Mouse (Mus musculus) gastrocnemius, adult 8-10 months (tissue): ENCODE data around the gene Mrpl17. TPM values are rescaled to one million over a fixed set of nuclear protein-coding genes. Genes with fewer than 3 reads are reported as not detected.

Experiments used
- DNase-seq, 2 experiments: peaks; one replicate each; pipeline ENCODE4 v3.0.0; 2022; ENCODE audit warnings: low spot score in 2 of 2
- total RNA-seq, 4 experiments: library from RNA; stranded (reverse); gene quantifications; 2 replicates each; pipeline ENCODE4 v1.2.4; 2022

The Mrpl17 gene
- total RNA-seq, 4 experiments from 2014 or later = 108 to 123 (median 112) TPM

DNA sequence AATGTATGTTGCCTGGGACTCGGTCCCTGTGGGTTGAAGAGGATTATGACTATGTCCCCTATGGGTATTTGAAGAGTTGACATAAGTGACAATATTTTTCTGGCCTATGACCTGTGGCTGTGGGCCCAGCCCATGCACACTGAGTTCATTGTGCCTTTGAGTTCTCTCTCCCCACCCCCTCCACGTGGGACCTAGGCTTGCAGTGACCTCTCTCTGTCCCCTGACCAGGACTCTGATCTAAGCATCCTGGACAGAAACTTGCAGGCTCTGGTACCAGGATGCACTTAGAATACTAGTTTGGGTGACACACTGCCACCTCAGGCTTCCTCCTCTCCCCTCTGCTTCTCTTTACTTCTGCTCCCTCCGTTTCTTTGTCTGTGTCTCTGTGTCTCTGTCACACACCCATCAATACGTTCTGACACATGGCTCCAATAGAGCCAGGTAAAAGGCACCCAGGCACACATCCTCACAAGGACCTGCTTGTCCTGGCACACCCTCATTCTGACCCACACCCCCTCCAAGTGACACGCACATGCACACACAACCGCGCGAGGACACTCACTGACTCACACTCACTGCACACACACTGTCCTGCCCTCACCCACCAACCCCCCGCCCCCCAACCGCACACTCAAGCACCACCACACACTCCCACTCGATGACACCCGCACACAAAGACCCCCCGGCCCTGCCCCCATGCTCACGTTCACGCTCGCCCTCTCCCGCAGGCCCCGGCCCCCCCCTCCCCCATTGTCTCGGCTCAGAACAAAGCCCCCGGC is 24.2 kb downstream of the Mrpl17 start:
- no peak for DNase-seq

DNA sequence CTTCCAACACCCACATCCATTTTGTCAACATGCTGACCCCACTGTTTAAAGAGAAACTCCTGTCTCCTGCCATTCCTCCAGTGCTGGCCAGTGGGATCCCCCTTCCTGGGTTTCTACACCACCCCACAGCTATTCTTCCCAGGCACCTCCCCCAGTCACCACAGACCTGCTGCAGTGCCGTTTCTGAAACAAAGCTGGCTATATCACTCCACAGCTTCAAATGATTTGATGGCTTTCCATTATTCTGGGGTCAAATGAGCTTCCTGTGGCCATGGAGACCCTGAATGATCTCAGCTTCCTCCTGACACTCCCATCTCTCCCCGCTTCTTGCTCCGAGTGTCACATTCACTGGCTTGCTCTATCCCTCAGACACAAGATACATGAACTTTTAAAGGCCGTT is 26.3 kb downstream of the Mrpl17 start:
- DNase-seq = no peak

DNA sequence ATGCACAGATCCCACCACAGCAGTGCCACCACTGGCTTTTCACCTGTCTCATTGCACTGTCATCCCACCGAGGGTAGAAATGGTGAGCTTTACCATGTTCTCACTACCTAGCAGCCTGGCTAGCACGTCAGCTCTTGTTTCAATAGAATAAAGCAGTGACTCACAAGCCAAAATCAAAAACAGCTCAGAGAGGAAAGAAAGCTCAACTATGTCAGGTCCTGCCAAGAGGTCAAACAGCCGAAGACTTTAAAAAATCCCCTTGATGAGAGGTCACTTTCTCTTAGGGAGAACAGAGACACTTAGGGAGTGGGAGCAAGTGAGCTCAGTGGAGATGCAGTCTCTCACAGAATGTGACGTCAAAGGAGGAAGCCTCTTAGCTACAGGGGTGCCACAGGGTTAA is 27.0 kb downstream of the Mrpl17 start:
- no peak for DNase-seq

GRCm38 (mm10) chr7:105778553-105779265 is 32.2 kb downstream of the Mrpl17 start:
- no peak for DNase-seq

DNA sequence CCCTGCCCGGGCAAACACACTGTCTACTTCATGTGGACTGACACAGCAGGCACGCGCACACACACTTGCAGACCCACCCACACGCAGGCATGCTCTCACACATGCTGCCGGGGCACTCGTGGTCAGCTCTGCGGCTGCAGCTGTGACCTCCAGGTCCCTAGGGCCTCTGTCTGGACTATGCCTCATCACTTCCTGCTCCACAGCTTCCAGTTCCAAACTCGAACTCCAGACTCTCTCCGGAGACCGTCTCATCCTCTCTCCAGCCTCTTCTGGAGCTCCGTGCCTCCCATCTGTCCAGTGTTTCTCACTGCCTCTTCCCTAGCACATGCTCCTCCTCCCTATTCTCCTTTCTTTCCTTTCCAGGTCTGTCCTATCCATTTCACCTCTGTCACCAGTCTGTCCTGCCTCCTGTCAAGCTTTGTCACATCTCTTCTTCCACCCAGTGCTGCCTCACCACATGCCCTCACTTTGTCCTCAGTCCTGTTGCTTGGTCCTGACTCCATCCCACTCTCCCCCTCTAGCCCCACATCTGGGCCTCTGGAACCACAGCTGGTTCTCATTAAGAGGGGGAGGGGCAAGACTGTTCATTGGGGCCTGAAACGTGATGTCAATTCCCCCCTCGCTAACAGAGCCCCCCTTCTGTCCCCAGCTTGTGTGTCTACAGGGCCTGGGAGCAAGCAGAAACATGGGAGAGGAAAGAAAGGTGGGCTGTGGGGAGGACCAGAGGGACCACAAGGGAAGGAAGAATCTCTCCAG is 32.9 kb downstream of the Mrpl17 start:
- peak; percentile 66 to 80 for DNase-seq

GRCm38 (mm10) chr7:105777316-105777715 is 33.6 kb downstream of the Mrpl17 start:
- DNase-seq = no peak

DNA sequence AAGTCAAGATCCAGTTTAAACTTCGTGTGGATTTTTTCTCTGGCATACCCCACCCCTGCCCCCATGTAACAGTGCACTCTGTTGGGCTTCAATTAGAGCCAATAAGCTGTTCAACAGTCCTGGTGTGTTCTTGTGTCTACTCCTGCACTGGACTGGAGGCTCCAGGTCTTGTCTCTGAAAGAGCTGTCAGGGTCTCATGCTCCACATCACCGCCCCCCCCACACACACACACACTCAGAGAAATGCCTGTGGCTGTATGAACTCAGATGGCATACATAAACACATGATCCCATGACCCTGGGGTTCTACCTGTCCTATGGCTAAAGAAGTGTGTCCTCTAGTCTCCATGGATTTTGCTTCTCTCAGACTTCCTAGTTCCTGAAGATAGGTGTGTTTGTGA is 34.9 kb downstream of the Mrpl17 start:
- no peak for DNase-seq

DNA sequence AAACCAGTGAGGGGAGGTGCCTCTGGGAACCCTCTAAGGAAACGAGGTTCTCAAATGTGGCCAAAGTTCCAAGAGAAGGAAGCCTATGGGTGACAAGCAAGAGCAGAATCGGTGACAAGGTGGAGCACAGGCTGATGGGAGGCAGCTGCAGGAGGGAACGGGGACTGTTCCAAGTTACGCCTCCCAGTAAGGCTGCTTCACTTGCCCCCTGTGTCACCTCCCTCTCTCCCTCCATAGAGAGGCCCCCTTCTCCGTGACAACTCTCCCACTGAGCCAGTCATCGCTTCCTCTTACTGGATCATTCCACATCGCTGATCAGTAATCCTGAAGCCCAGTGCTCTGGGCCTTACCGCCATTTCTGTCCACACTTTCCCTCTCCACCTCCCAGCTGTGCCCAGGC is 36.2 kb downstream of the Mrpl17 start:
- no peak for DNase-seq

DNA sequence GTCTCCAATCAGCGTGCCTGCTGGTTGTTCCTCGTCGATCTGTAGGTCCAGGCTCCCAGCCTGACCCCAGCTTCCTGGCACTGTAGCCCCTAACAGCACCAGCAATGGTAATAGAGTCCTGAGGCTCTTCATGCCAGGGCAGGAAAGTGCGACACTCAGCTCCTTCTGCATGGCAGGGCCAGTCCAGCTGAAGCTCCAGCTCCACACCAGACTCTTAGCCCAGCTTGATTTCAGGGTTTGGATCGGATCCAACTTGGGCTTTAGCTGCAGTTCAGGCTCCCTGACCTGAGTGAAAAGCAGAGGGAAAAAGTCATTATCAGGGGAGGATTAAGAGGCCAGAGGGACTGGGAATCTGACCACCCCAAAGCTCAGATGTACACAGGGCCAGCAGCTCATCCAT is 37.9 kb downstream of the Mrpl17 start:
- DNase-seq = no peak

DNA sequence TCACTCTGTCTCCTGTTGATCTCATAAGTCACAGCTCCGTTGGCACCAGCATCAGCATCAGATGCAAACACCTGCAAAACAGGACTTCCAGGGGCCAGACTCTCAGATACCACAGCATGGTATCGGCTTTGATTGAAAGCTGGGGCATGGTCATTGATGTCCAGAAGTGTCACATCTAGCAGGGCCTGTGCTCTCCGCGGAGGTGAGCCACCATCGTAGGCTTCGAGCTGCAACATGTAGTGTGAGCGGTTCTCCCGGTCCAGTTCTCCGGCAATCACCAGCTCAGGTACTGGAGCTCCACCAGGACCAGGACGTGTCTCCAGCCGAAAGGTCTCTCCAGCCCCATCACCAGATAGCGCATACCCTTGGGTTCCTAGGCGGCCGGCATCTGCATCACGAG is 38.6 kb downstream of the Mrpl17 start:
- DNase-seq = no peak

- peak; percentile 25 to 46 for DNase-seq
These were observed 40.9 kb downstream of the Mrpl17 start for GRCm38 (mm10) chr7:105769959-105770358.

DNA sequence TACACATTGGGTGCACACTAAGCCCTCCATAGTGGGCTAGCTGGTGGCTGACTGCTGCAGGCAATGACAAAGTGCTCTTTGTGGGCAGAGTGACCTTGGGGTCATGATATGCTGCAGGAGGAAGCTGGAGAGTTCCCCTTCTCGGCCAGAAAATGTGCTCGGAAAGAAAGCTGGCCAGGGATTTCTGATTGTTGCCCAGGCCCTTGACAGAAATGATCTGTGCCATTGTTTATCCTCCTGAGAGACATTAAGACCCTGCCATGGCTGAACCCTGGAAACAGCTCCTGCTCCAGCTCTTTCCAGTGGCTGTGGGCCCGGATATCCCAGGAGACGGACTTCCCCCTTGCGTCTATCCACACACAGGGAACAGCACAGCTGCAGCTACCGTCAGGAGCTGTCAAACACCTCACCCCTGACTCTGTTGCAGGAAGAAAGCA is 43.2 kb downstream of the Mrpl17 start:
- no peak for DNase-seq

GRCm38 (mm10) chr7:105764331-105764730 is 46.6 kb downstream of the Mrpl17 start:
- DNase-seq = no peak

- no peak for DNase-seq
These were observed 48.2 kb downstream of the Mrpl17 start for GRCm38 (mm10) chr7:105762517-105763270.

DNA sequence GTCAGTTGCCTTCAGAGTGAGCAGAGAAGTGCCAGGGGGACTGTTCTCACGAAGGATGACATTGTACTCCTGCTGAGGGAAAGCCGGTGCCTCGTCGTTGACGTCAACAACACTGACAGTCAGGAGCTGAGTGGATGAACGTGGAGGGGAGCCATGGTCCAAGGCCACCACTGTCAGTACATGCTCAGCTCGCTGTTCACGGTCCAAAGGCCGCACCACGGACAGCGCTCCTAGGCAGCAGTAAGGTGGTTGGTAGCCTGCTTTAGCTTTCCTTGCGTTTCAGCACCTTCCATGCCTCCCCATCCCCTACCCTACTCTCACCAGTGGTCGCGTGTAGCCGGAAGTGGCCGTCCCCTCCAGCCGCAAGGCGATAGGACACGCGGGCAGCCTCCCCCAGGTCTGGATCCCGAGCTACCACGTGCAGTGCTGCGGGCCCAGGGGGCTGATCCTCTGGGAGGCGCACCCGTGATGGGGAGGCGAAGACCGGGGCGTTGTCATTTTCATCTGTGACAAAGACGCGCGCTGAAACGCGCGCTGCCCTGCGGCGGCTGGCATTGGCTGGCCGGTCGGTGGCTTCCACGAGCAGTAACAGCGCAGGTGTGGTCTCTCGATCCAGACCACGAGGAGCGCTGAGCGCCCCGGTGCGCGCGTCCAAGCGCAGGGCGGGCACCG is 49.0 kb downstream of the Mrpl17 start:
- no peak for DNase-seq

DNA sequence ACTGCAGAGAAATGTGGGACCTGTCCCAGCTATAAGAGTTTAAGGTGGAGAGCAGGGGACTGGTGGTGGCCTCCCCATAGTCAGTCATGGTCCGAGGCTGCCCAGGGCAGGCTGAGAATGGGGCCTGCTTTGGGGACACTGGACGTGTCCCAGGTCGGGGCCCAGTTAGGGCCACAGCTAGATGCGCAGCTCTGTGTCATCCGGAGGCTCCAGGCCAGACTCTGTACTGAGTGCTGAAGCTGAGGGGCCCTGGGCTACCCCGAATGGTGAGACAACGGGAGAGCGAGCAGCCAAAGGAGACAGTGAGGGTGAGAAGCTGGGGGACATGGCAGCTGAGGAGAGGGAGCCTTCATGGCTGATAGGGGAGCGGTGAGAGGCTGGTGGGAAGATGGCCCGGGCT is 57.6 kb downstream of the Mrpl17 start:
- DNase-seq = peak in 1 of 2 experiments; percentile 2

Other genes with a start within 250 kb of the Mrpl17 start
- 1 to 10 TPM; 4.7 to 8.0 (median 6.8) TPM for gene Apbb1, start 229.4 kb downstream of the Mrpl17 start, total RNA-seq
- under 1 TPM in 1 of 4 experiments, not detected in 3; 0.64 TPM for gene Hpx, start 211.0 kb downstream of the Mrpl17 start, total RNA-seq
- 10 to 100 TPM; 10.0 to 14.9 (median 12.3) TPM for gene Trim3, start 177.5 kb downstream of the Mrpl17 start, total RNA-seq
- gene Timm10b, start 171.0 kb downstream of the Mrpl17 start, total RNA-seq = 10 to 100 TPM; 57.2 to 68.1 (median 62.0) TPM
- 1 to 10 TPM; 3.3 to 7.9 (median 6.2) TPM for gene Arfip2, start 170.7 kb downstream of the Mrpl17 start, total RNA-seq
- 1 to 10 TPM in 2 of 4 experiments, under 1 TPM in 2; 0.48 to 5.2 (median 2.2) TPM for gene Gm45799, start 170.5 kb downstream of the Mrpl17 start, total RNA-seq
- under 1 TPM; 0.09 to 0.19 (median 0.11) TPM for gene Dnhd1, start 160.3 kb downstream of the Mrpl17 start, total RNA-seq
- 10 to 100 TPM; 35.7 to 41.8 (median 38.3) TPM for gene Ilk, start 74.5 kb downstream of the Mrpl17 start, total RNA-seq
- gene Rrp8, start 73.7 kb downstream of the Mrpl17 start, total RNA-seq = 10 to 100 TPM; 10.5 to 15.6 (median 13.4) TPM
- gene Taf10, start 66.7 kb downstream of the Mrpl17 start, total RNA-seq = 100 to 1,000 TPM in 1 of 4 experiments, 10 to 100 TPM in 3; 89.4 to 106 (median 97.8) TPM
- gene Tpp1, start 58.9 kb downstream of the Mrpl17 start, total RNA-seq = 10 to 100 TPM; 35.3 to 54.3 (median 47.8) TPM
- 1 to 10 TPM; 1.4 to 2.1 (median 1.7) TPM for gene Dchs1, start 23.4 kb downstream of the Mrpl17 start, total RNA-seq
- gene Gm4070, start 142.9 kb upstream of the Mrpl17 start, total RNA-seq = 1 to 10 TPM in 3 of 4 experiments, under 1 TPM in 1; 0.68 to 3.8 (median 2.1) TPM